Comparison of ENCODE assay signal across 18 mouse cellular contexts in genomic region chr19:5345297-5346131, GRCm38 (mm10). TPM values are rescaled to one million over a fixed set of nuclear protein-coding genes. Genes with fewer than 3 reads are reported as not detected.
DNase-seq lines count a peak whose midpoint lies in the region; ATAC-seq and TF ChIP-seq lines count a peak whose summit lies in the region.
"Had no signal": no experiment of that assay in that cellular context is flagged by ENCODE, and none has a peak within 500 bp of the region (broad histone marks: within the 10 kb centered on the region; RNA-seq: fewer than 3 reads in every experiment).

No protein-coding gene starts in this region.

- TF ChIP-seq CTCF in lung, embryonic 14.5 days (IDR thresholded peaks at IDR 0.05; ENCODE audit: low read depth), result no peak

- H3K4me2 ChIP-seq in lung, embryonic 14.5 days, result no peak overlapping the region
- H3K4me2 ChIP-seq in heart, embryonic 13.5 days, result no peak overlapping the region
- H3K4me2 ChIP-seq: intestine, embryonic 15.5 days; lung, embryonic 15.5 days had no signal

- peak; percentile 10 for DNase-seq in adrenal gland, adult 2 months
- no peak for DNase-seq in adrenal gland, postnatal 36 days
- DNase-seq in lung, embryonic 14.5 days, result no peak
- no peak for DNase-seq in lung, postnatal 14 days
- no peak for DNase-seq in B cell, adult 2 months
- no peak for DNase-seq in frontal cortex, postnatal 14 days (ENCODE audit: low spot score in 2 of 2)
- DNase-seq in midbrain, embryonic 10.5 days (ENCODE audit: low spot score), result no peak
- DNase-seq: adrenal gland, postnatal 10 days had no signal

- H3K9ac ChIP-seq in lung, embryonic 14.5 days, result no peak overlapping the region
- no peak overlapping the region for H3K9ac ChIP-seq in heart, embryonic 13.5 days
- H3K9ac ChIP-seq: intestine, embryonic 15.5 days; lung, embryonic 15.5 days had no signal

- peak; percentile 41; the same call in 1 of the 2 replicates for ATAC-seq in lung, embryonic 14.5 days (ENCODE audit: insufficient read depth)
- no peak for ATAC-seq in heart, embryonic 13.5 days (ENCODE audit: extremely low read depth, insufficient number of reproducible peaks, low FRiP score, low TSS enrichment)
- ATAC-seq: intestine, embryonic 15.5 days had no signal

- no peaks in the 10 kb centered on the region for H3K27me3 ChIP-seq in lung, embryonic 14.5 days (ENCODE audit: insufficient read depth, low read length)
- peaks cover 18% of the 10 kb centered on the region for H3K27me3 ChIP-seq in heart, embryonic 13.5 days (replicated peaks)
- peaks cover 16% of the 10 kb centered on the region for H3K27me3 ChIP-seq in midbrain, embryonic 10.5 days (ENCODE audit: low read depth, poor library complexity, severe bottlenecking)
- H3K27me3 ChIP-seq: intestine, embryonic 15.5 days had no signal

- no peaks in the 10 kb centered on the region for H3K9me3 ChIP-seq in lung, embryonic 14.5 days (ENCODE audit: low read depth, low read length)
- no peaks in the 10 kb centered on the region for H3K9me3 ChIP-seq in heart, embryonic 13.5 days
- no peaks in the 10 kb centered on the region for H3K9me3 ChIP-seq in midbrain, embryonic 10.5 days (replicated peaks)
- H3K9me3 ChIP-seq: forebrain, embryonic 10.5 days; intestine, embryonic 15.5 days; lung, embryonic 15.5 days had no signal

- no peaks in the 10 kb centered on the region for H3K4me1 ChIP-seq in lung, embryonic 14.5 days (ENCODE audit: insufficient read depth)
- H3K4me1 ChIP-seq in heart, embryonic 13.5 days, result peaks cover 19% of the 10 kb centered on the region
- H3K4me1 ChIP-seq in midbrain, embryonic 10.5 days, result peaks cover 9% of the 10 kb centered on the region
- H3K4me1 ChIP-seq: lung, embryonic 15.5 days had no signal

- H3K27ac ChIP-seq in lung, embryonic 14.5 days (ENCODE audit: low read depth), result no peak overlapping the region
- peak overlapping the region; percentile 44; the same call in 1 of the 2 replicates for H3K27ac ChIP-seq in heart, embryonic 13.5 days (replicated peaks)
- no peak overlapping the region for H3K27ac ChIP-seq in midbrain, embryonic 10.5 days (replicated peaks)
- H3K27ac ChIP-seq: forebrain, embryonic 10.5 days; intestine, embryonic 15.5 days; lung, embryonic 15.5 days had no signal

- H3K36me3 ChIP-seq in lung, embryonic 14.5 days (ENCODE audit: insufficient read depth), result no peaks in the 10 kb centered on the region
- H3K36me3 ChIP-seq in heart, embryonic 13.5 days, result no peaks in the 10 kb centered on the region
- no peaks in the 10 kb centered on the region for H3K36me3 ChIP-seq in midbrain, embryonic 10.5 days
- H3K36me3 ChIP-seq: forebrain, embryonic 10.5 days; intestine, embryonic 15.5 days; lung, embryonic 15.5 days had no signal

- no peak overlapping the region for H3K4me3 ChIP-seq in lung, embryonic 14.5 days (ENCODE audit: low read depth, low read length)
- no peak overlapping the region for H3K4me3 ChIP-seq in heart, embryonic 13.5 days
- H3K4me3 ChIP-seq in midbrain, embryonic 10.5 days, result no peak overlapping the region
- H3K4me3 ChIP-seq: forebrain, embryonic 10.5 days; intestine, embryonic 15.5 days; lung, embryonic 15.5 days had no signal

- 75% methylated on average over 6 of the region's 6 CpGs for WGBS in lung, embryonic 14.5 days
- 57% methylated on average over 6 of the region's 6 CpGs for WGBS in heart, embryonic 13.5 days
- 86% methylated on average over 6 of the region's 6 CpGs for WGBS in midbrain, embryonic 10.5 days

RNA-seq across cellular contexts. Expression of gene Cst6, which starts 3.9 kb away (rescaled TPM):
- 1 to 10 TPM; 1.1 to 3.2 TPM for total RNA-seq in adrenal gland, adult 2 months (2021)
- 1.9 and 6.1 TPM in 2 replicates for polyA plus RNA-seq in adrenal gland, adult 2 months (2012; rRNA removed)
- 1 to 10 TPM; 2.1 to 2.5 TPM for total RNA-seq in adrenal gland, postnatal 36 days (2021)
- polyA plus RNA-seq in lung, embryonic 14.5 days (2014; fragmentation: Nextera tagmentation; extraction: Ambion mirVana), result 0.41 TPM in 1 of 2 replicates, not detected in the other
- polyA plus RNA-seq in heart, embryonic 13.5 days (2015; fragmentation: Nextera tagmentation; extraction: Ambion mirVana), result 0.28 and 0.73 TPM in 2 replicates
- 0.67 TPM in 1 of 2 replicates, not detected in the other for polyA plus RNA-seq in midbrain, embryonic 10.5 days (2016; fragmentation: Nextera tagmentation; extraction: Ambion mirVana)
- total RNA-seq: megakaryocyte-erythroid progenitor cell, adult 5-6 weeks; MEL had no signal

RNA-seq across cellular contexts. Expression of gene Catsper1, which starts 10.0 kb away (rescaled TPM):
- not detected for total RNA-seq in adrenal gland, adult 2 months (2021)
- not detected in 2 replicates for polyA plus RNA-seq in adrenal gland, adult 2 months (2012; rRNA removed)
- not detected for total RNA-seq in adrenal gland, postnatal 36 days (2021)
- not detected in 2 replicates for polyA plus RNA-seq in lung, embryonic 14.5 days (2014; fragmentation: Nextera tagmentation; extraction: Ambion mirVana)
- not detected in 2 replicates for polyA plus RNA-seq in heart, embryonic 13.5 days (2015; fragmentation: Nextera tagmentation; extraction: Ambion mirVana)
- not detected in 2 replicates for polyA plus RNA-seq in midbrain, embryonic 10.5 days (2016; fragmentation: Nextera tagmentation; extraction: Ambion mirVana)
- total RNA-seq: adrenal gland, postnatal 10 days; layer of hippocampus, postnatal 14 days; megakaryocyte-erythroid progenitor cell, adult 5-6 weeks; MEL had no signal
- polyA plus RNA-seq: cortical plate, adult 2 months; forebrain, embryonic 10.5 days; intestine, embryonic 15.5 days; limb, embryonic 14.5 days; lung, embryonic 15.5 days; spleen, adult 2 months had no signal

RNA-seq across cellular contexts. Expression of gene Eif1ad, which starts 21.0 kb away (rescaled TPM):
- total RNA-seq in adrenal gland, adult 2 months (2021), result 10 to 100 TPM; 22.5 to 23.7 TPM
- polyA plus RNA-seq in adrenal gland, adult 2 months (2012; rRNA removed), result 22.2 and 27.2 TPM in 2 replicates
- total RNA-seq in adrenal gland, postnatal 36 days (2021), result 10 to 100 TPM; 24.4 to 26.1 TPM
- 59.1 and 71.1 TPM in 2 replicates for polyA plus RNA-seq in lung, embryonic 14.5 days (2014; fragmentation: Nextera tagmentation; extraction: Ambion mirVana)
- polyA plus RNA-seq in heart, embryonic 13.5 days (2015; fragmentation: Nextera tagmentation; extraction: Ambion mirVana), result 40.5 and 43.7 TPM in 2 replicates
- 86.9 and 89.4 TPM in 2 replicates for polyA plus RNA-seq in midbrain, embryonic 10.5 days (2016; fragmentation: Nextera tagmentation; extraction: Ambion mirVana)

RNA-seq across cellular contexts. Expression of gene Banf1, which starts 21.5 kb away (rescaled TPM):
- total RNA-seq in adrenal gland, adult 2 months (2021), result 100 to 1,000 TPM; 138 to 155 TPM
- polyA plus RNA-seq in adrenal gland, adult 2 months (2012; rRNA removed), result 99.6 and 110 TPM in 2 replicates
- total RNA-seq in adrenal gland, postnatal 36 days (2021), result 100 to 1,000 TPM; 152 to 165 TPM
- 515 and 542 TPM in 2 replicates for polyA plus RNA-seq in lung, embryonic 14.5 days (2014; fragmentation: Nextera tagmentation; extraction: Ambion mirVana)
- 399 and 477 TPM in 2 replicates for polyA plus RNA-seq in heart, embryonic 13.5 days (2015; fragmentation: Nextera tagmentation; extraction: Ambion mirVana)
- polyA plus RNA-seq in midbrain, embryonic 10.5 days (2016; fragmentation: Nextera tagmentation; extraction: Ambion mirVana), result 575 and 616 TPM in 2 replicates

RNA-seq across cellular contexts. Expression of gene Sart1, which starts 43.0 kb away (rescaled TPM):
- 10 to 100 TPM; 72.2 to 88.9 TPM for total RNA-seq in adrenal gland, adult 2 months (2021)
- polyA plus RNA-seq in adrenal gland, adult 2 months (2012; rRNA removed), result 5.4 and 8.1 TPM in 2 replicates
- total RNA-seq in adrenal gland, postnatal 36 days (2021), result 10 to 100 TPM; 79.1 to 86.5 TPM
- polyA plus RNA-seq in lung, embryonic 14.5 days (2014; fragmentation: Nextera tagmentation; extraction: Ambion mirVana), result 72.0 and 73.8 TPM in 2 replicates
- 40.7 and 41.9 TPM in 2 replicates for polyA plus RNA-seq in heart, embryonic 13.5 days (2015; fragmentation: Nextera tagmentation; extraction: Ambion mirVana)
- polyA plus RNA-seq in midbrain, embryonic 10.5 days (2016; fragmentation: Nextera tagmentation; extraction: Ambion mirVana), result 88.2 and 96.2 TPM in 2 replicates
